Mouse (Mus musculus) G1E (cell line): ENCODE measurements around the gene Heatr5a.

Source experiments
- CTCF ChIP-seq: IDR thresholded peaks from 2 replicates; pipeline ENCODE4 v1.5.1; 2012; ENCODE audit warnings: low read depth, low read length, inconsistent platforms, mixed read lengths
- GATA1 ChIP-seq: IDR thresholded peaks from 2 replicates; pipeline ENCODE4 v1.6.1; 2012; ENCODE audit warnings: borderline replicate concordance, low read length, inconsistent platforms, mixed read lengths
- GATA2 ChIP-seq: IDR thresholded peaks from 2 replicates; pipeline ENCODE4 v1.6.1; 2012; ENCODE audit warnings: low read depth, low read length, inconsistent platforms, borderline replicate concordance
- TAL1 ChIP-seq: conservative IDR thresholded peaks from 2 replicates; pipeline ENCODE4 v1.6.1; 2012; ENCODE audit warnings: low read depth, low read length, inconsistent platforms, mixed read lengths

- TF ChIP-seq GATA1 (no peak), CTCF (no peak), TAL1 (no peak), GATA2 (no peak)
These were observed 74.2 kb downstream of the Heatr5a start for GRCm38 (mm10) chr12:51896901-51897300.
